Mouse (Mus musculus) liver, adult 2 months (tissue): ENCODE measurements around the gene Pqlc3. TPM values are rescaled to one million over a fixed set of nuclear protein-coding genes. Genes with fewer than 3 reads are reported as not detected.

Source experiments
- DNase-seq: peaks from one replicate; pipeline ENCODE4 v3.0.0-alpha.2; 2011; ENCODE audit warnings: low read depth, low spot score; ENCODE audit errors: extremely low read depth
- H3K27ac ChIP-seq: fragments of 200-500 bp; replicated peaks from 2 replicates; pipeline ENCODE4 v1.5.1; 2012; ENCODE audit warnings: low read depth, mild to moderate bottlenecking, control low read depth, inconsistent platforms, low read length; ENCODE audit not compliant: insufficient read depth
- H3K27me3 ChIP-seq: fragments of 200-500 bp; 2 replicates; pipeline ENCODE4 v1.6.1; 2012; ENCODE audit warnings: mild to moderate bottlenecking, moderate library complexity, low read length, inconsistent platforms; ENCODE audit not compliant: control insufficient read depth, insufficient read depth
- H3K36me3 ChIP-seq: fragments of 200-500 bp; 2 replicates; pipeline ENCODE4 v1.6.1; 2012; ENCODE audit warnings: low read length, inconsistent platforms; ENCODE audit not compliant: control insufficient read depth, insufficient read depth
- H3K4me1 ChIP-seq: fragments of 200-500 bp; 2 replicates; pipeline ENCODE4 v1.6.1; 2011; ENCODE audit warnings: low read length; ENCODE audit not compliant: control insufficient read depth, insufficient read depth
- H3K4me3 ChIP-seq: fragments of 200-500 bp; 2 replicates; pipeline ENCODE4 v1.5.1; 2011; ENCODE audit warnings: low read depth, mild to moderate bottlenecking, control low read depth, low read length, moderate library complexity; ENCODE audit not compliant: insufficient read depth
- H3K79me2 ChIP-seq: fragments of 200-500 bp; 2 replicates; pipeline ENCODE4 v1.6.1; 2012; ENCODE audit warnings: inconsistent platforms, mild to moderate bottlenecking, low read length, moderate library complexity; ENCODE audit not compliant: control insufficient read depth, insufficient read depth
- H3K9ac ChIP-seq: fragments of 200-500 bp; 2 replicates; pipeline ENCODE4 v1.6.1; 2012; ENCODE audit warnings: low read depth, mild to moderate bottlenecking, control low read depth, inconsistent platforms, low read length
- CTCF ChIP-seq: fragments of 200-500 bp; IDR thresholded peaks from 2 replicates; pipeline ENCODE4 v1.5.1; 2011; ENCODE audit warnings: low read depth, low read length, control low read depth
- POLR2A ChIP-seq: fragments of 200-500 bp; IDR thresholded peaks from 2 replicates; pipeline ENCODE4 v1.6.1; 2011; ENCODE audit warnings: low read length, control low read depth; ENCODE audit not compliant: insufficient read depth; ENCODE audit errors: extremely low read depth
- WGBS: fragments of 180-500 bp; shearing (Covaris S2); methylation state at CpG from one replicate; pipeline ENCODE4 v1.1.7; 2018; 5-methylcytosine and 5-hydroxymethylcytosine counted together
- polyA plus RNA-seq: library from polyadenylated mRNA; depleted of rRNA; stranded (reverse); fragments of >200 nt; gene quantifications from 2 replicates; pipeline ENCODE4 v1.2.3, GENCODE M21; 2012
- total RNA-seq: library from RNA; depleted of rRNA; stranded (reverse); fragments of >200 nt; gene quantifications from 2 replicates; pipeline ENCODE4 v1.2.3, GENCODE M21; 2014

Gene Pqlc3
- total and polyA plus RNA-seq, 2 experiments = 0.34 to 0.92 TPM

DNA sequence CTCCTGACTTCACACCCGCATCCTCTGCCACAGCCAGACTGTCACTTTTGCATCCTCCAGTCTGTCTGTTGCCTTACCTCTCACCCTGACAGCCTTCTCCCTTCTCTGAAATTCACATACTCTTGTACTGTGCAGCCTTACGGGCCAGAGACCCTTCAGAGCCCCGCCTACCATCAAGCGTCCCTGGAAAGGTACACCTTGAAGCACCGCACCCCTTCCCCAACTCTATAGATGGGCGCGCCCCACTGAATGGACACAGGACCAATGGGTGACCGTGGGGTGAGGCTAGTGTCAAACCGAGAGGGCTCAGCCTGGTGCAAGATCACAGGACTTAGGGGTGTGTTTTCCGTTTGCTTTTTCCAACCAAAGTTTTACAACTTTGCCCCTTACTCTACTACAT, 1.1 kb downstream of the Pqlc3 start:
- no peak overlapping the region for H3K4me3 ChIP-seq
- DNase-seq = no peak
- no peaks in the 10 kb centered on the region for H3K4me1 ChIP-seq
- 6% methylated on average over 10 of the region's 10 CpGs for WGBS
- no peak overlapping the region for H3K27ac ChIP-seq
- no peaks in the 10 kb centered on the region for H3K27me3 ChIP-seq
- no peaks in the 10 kb centered on the region for H3K36me3 ChIP-seq
- no peaks in the 10 kb centered on the region for H3K79me2 ChIP-seq
- no peak for TF ChIP-seq CTCF
- no peak for TF ChIP-seq POLR2A
- H3K9ac ChIP-seq = no peak overlapping the region

DNA sequence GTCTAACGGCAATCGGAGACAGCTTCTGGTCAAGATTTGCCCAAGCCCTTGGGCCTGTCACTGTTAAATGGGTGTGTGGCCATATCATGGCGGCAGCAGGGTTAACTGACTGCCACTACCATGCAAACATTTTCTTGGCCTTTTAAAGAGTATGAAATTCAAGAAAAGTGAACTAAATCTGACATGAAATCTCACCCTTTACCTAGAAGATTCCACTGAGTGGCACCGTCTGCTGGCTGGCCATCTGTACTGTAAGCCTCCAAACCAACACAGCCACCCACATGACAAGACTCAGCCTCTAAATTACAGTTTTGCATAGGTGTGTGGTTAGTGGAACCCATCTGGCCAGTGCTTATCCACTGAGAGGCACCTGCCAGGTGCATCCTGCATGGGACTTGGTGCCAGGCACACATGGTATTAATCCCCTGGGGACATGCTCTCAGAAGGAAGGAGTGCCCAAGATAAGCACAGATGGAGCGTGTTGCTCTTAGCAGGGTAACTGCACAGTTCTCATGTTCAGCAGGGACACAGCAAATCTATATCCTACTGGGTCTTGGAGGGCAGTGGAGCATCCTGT, 3.2 kb downstream of the Pqlc3 start:
- WGBS = 94% methylated on average over 5 of the region's 5 CpGs
- no peak overlapping the region for H3K27ac ChIP-seq
- no peaks in the 10 kb centered on the region for H3K27me3 ChIP-seq
- H3K79me2 ChIP-seq = no peaks in the 10 kb centered on the region
- no peak for DNase-seq
- no peak overlapping the region for H3K4me3 ChIP-seq
- H3K36me3 ChIP-seq = no peaks in the 10 kb centered on the region; the same call in 1 of the 2 replicates
- no peak for TF ChIP-seq POLR2A
- no peak for TF ChIP-seq CTCF
- H3K9ac ChIP-seq = no peak overlapping the region
- H3K4me1 ChIP-seq = no peaks in the 10 kb centered on the region

DNA sequence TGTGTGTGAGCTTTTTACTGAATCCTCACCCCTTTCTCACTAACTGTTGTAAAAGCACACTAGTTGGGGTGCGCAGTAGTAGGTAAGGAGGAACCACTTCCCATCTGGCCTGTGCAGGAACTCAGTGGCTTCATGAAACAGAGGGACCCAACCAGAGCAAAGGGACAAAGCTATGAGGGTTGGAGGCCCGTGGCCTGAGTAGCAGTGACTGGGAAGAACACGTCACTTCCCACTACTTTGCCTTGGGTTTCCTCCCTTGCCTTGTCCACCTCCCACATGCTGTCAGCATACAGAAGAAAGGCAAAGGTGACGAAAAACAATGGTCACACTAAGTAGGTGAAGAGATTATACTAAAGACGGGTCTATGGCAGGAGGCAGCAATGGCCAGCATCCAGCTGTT, 3.9 kb downstream of the Pqlc3 start:
- Histone ChIP-seq H3K4me3 (no peak overlapping the region), H3K79me2 (no peaks in the 10 kb centered on the region), H3K9ac (no peak overlapping the region), H3K27me3 (no peaks in the 10 kb centered on the region), H3K4me1 (no peaks in the 10 kb centered on the region), H3K27ac (no peak overlapping the region), H3K36me3 (peaks cover 3% of the 10 kb centered on the region; the same call in 1 of the 2 replicates)
- DNase-seq = no peak
- 89% methylated on average over 5 of the region's 5 CpGs for WGBS
- TF ChIP-seq POLR2A = no peak
- no peak for TF ChIP-seq CTCF

DNA sequence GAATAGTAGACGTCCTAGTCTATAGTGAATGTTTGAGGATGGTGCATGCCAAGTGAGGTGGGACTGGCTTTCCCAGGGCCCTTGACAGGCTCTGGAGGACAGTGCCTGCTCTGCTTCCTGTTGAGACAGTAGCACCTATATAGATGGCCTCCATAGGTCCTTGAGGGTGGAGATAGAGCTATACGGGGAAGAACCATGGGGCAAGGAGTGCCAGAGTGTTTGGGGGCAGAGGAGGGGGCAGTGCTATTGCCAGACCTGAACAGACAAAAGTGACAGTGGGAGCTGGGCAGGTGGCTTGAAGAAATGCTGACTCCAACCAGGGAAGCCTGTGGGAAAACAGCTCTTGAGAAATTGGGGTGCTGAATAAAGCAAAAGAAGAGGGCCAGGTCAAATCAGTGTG, 5.9 kb downstream of the Pqlc3 start:
- no peak for DNase-seq
- H3K79me2 ChIP-seq = no peaks in the 10 kb centered on the region
- H3K9ac ChIP-seq = no peak overlapping the region
- H3K27me3 ChIP-seq = no peaks in the 10 kb centered on the region
- H3K27ac ChIP-seq = no peak overlapping the region
- no peak overlapping the region for H3K4me3 ChIP-seq
- peaks cover 5% of the 10 kb centered on the region; the same call in 1 of the 2 replicates for H3K36me3 ChIP-seq
- TF ChIP-seq POLR2A (no peak), CTCF (no peak)
- 75% methylated on average over 2 of the region's 2 CpGs for WGBS
- no peaks in the 10 kb centered on the region for H3K4me1 ChIP-seq

DNA sequence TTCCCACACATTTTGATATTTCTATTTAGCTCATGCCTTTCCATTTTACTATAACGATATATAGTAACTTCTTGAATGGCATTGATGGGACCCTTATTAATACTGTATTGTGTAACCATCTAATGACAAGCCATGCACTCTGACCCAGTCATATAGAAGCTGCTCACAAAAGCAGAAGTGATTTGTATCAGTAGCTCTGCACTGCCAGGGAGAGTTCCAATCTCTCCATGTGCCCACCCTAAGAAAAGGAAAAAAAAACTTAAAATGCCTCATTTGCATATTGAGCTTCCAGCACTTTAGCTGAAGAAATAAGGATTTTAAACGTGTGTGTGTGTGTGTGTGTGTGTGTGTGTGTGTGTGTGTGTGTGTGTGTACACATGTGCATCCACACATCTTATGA, 7.9 kb downstream of the Pqlc3 start:
- no peaks in the 10 kb centered on the region for H3K27me3 ChIP-seq
- no peak for DNase-seq
- H3K79me2 ChIP-seq = no peaks in the 10 kb centered on the region
- TF ChIP-seq CTCF (no peak), POLR2A (no peak)
- no peak overlapping the region for H3K9ac ChIP-seq
- WGBS = 77% methylated on average over 2 of the region's 2 CpGs
- no peak overlapping the region for H3K4me3 ChIP-seq
- peaks cover 9% of the 10 kb centered on the region; the same call in 1 of the 2 replicates for H3K36me3 ChIP-seq
- no peak overlapping the region for H3K27ac ChIP-seq
- no peaks in the 10 kb centered on the region for H3K4me1 ChIP-seq

DNA sequence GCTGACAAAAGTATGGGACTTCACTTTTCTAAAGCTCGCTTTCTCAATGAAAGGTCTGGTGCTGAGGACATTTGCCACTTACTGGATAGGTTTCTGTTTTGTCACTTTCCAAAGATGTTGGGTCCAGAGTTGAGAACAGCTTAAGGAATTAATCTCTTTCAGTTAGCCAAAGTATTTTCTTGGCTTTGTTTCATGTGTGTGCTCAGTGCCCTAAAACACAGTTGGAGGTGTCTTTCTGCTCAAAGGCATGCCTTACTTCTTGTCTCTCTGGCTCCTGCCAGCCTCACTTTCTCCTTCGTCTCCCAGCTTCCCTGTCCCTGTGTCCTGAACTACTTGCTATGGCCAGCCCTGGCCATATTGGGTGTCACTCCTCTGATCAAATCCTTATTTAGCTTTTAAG, 8.8 kb downstream of the Pqlc3 start:
- peaks cover 12% of the 10 kb centered on the region; the same call in 1 of the 2 replicates for H3K36me3 ChIP-seq
- no peak overlapping the region for H3K9ac ChIP-seq
- 97% methylated on average over 2 of the region's 2 CpGs for WGBS
- H3K27me3 ChIP-seq = no peaks in the 10 kb centered on the region
- no peak overlapping the region for H3K4me3 ChIP-seq
- DNase-seq = no peak
- TF ChIP-seq CTCF (no peak), POLR2A (no peak)
- H3K79me2 ChIP-seq = no peaks in the 10 kb centered on the region
- no peak overlapping the region for H3K27ac ChIP-seq
- no peaks in the 10 kb centered on the region for H3K4me1 ChIP-seq
